Mouse (Mus musculus) bone marrow macrophage, adult 2 months (primary cell): Measurements from ENCODE around the gene Dph5.

ENCODE experiments used
- CTCF ChIP-seq: IDR thresholded peaks from 2 replicates; pipeline ENCODE4 v1.5.1; 2012; ENCODE audit warnings: low read depth, mild to moderate bottlenecking, low read length, moderate library complexity
- POLR2A ChIP-seq: IDR thresholded peaks from 2 replicates; pipeline ENCODE4 v1.6.1; 2012; ENCODE audit warnings: mild to moderate bottlenecking, low read depth, low read length, borderline replicate concordance

GRCm38 (mm10) chr3:115857436-115857835, 30.2 kb upstream of the Dph5 start:
- TF ChIP-seq POLR2A (no peak), CTCF (no peak)
